17 mouse cellular contexts compared by ENCODE assay signal in genomic region chr2:8344748-8345147, GRCm38 (mm10).
DNase-seq lines count a peak whose midpoint lies in the region; ATAC-seq and TF ChIP-seq lines count a peak whose summit lies in the region.
"Had no signal": no experiment of that assay in that cellular context is flagged by ENCODE, and none has a peak within 500 bp of the region (broad histone marks: within the 10 kb centered on the region; RNA-seq: fewer than 3 reads in every experiment).

No protein-coding gene starts in this region.

- 70% methylated on average over 3 of the region's 3 CpGs for WGBS in forebrain, postnatal 0 days
- 86% methylated on average over 3 of the region's 3 CpGs for WGBS in forebrain, embryonic 13.5 days

- H3K9ac ChIP-seq in forebrain, postnatal 0 days = no peak overlapping the region
- no peak overlapping the region for H3K9ac ChIP-seq in forebrain, embryonic 13.5 days
- H3K9ac ChIP-seq: embryonic facial prominence, embryonic 15.5 days; forebrain, embryonic 12.5 days; intestine, embryonic 15.5 days; stomach, embryonic 15.5 days had no signal

- no peaks in the 10 kb centered on the region for H3K9me3 ChIP-seq in forebrain, postnatal 0 days (ENCODE audit: low read length)
- H3K9me3 ChIP-seq in forebrain, embryonic 13.5 days (replicated peaks) = no peaks in the 10 kb centered on the region
- H3K9me3 ChIP-seq: embryonic facial prominence, embryonic 15.5 days; forebrain, embryonic 12.5 days; hindbrain, embryonic 10.5 days; intestine, embryonic 15.5 days; stomach, embryonic 15.5 days had no signal

- TF ChIP-seq CTCF in forebrain, postnatal 0 days (IDR thresholded peaks at IDR 0.05; ENCODE audit: low read depth) = no peak

- intact Hi-C loops in left cerebral cortex, postnatal 25 days (cut with DNase I) = loop anchor here (1.0 to 10.0 kb wide), 10 partner anchors 48 to 1090 kb away; no protein-coding TSS in a partner anchor

- H3K36me3 ChIP-seq in forebrain, postnatal 0 days (ENCODE audit: insufficient read depth) = no peaks in the 10 kb centered on the region
- H3K36me3 ChIP-seq in forebrain, embryonic 13.5 days (ENCODE audit: poor library complexity, severe bottlenecking) = no peaks in the 10 kb centered on the region
- H3K36me3 ChIP-seq: embryonic facial prominence, embryonic 15.5 days; forebrain, embryonic 12.5 days; hindbrain, embryonic 10.5 days; intestine, embryonic 15.5 days; stomach, embryonic 15.5 days had no signal

- peak; percentile 43 for ATAC-seq in forebrain, postnatal 0 days
- no peak for ATAC-seq in forebrain, embryonic 13.5 days
- no peak for ATAC-seq in cerebellum, adult (ENCODE audit: insufficient number of reproducible peaks, low FRiP score, low TSS enrichment)
- ATAC-seq: intestine, embryonic 15.5 days had no signal

- no peak overlapping the region for H3K4me3 ChIP-seq in forebrain, postnatal 0 days (ENCODE audit: low read depth, low read length)
- no peak overlapping the region for H3K4me3 ChIP-seq in forebrain, embryonic 13.5 days
- H3K4me3 ChIP-seq: embryonic facial prominence, embryonic 15.5 days; forebrain, embryonic 12.5 days; hindbrain, embryonic 10.5 days; intestine, embryonic 15.5 days; stomach, embryonic 15.5 days had no signal

- H3K27me3 ChIP-seq in forebrain, postnatal 0 days (ENCODE audit: insufficient read depth, low read length) = no peaks in the 10 kb centered on the region
- no peaks in the 10 kb centered on the region for H3K27me3 ChIP-seq in forebrain, embryonic 13.5 days
- H3K27me3 ChIP-seq: CH12.LX; embryonic facial prominence, embryonic 15.5 days; forebrain, embryonic 12.5 days; intestine, embryonic 15.5 days; stomach, embryonic 15.5 days had no signal

- 0 out of 2 replicates have a peak overlapping the region, but pooled peaks have one; percentile 21 for H3K27ac ChIP-seq in forebrain, postnatal 0 days (ENCODE audit: low read depth, low read length)
- no peak overlapping the region for H3K27ac ChIP-seq in forebrain, embryonic 13.5 days
- H3K27ac ChIP-seq: embryonic facial prominence, embryonic 15.5 days; forebrain, embryonic 12.5 days; hindbrain, embryonic 10.5 days; intestine, embryonic 15.5 days; stomach, embryonic 15.5 days had no signal

- no peak overlapping the region for H3K4me2 ChIP-seq in forebrain, postnatal 0 days (ENCODE audit: low read depth)
- no peak overlapping the region for H3K4me2 ChIP-seq in forebrain, embryonic 13.5 days
- H3K4me2 ChIP-seq: embryonic facial prominence, embryonic 15.5 days; forebrain, embryonic 12.5 days; intestine, embryonic 15.5 days; stomach, embryonic 15.5 days had no signal

- DNase-seq in forebrain, postnatal 0 days = peak; percentile 73
- DNase-seq in layer of hippocampus, adult 9-10 months (ENCODE audit: low spot score) = peak; percentile 65
- peak; percentile 83 to 98 for DNase-seq in left cerebral cortex, postnatal 25 days (ENCODE audit: low spot score in 2 of 2)
- DNase-seq in telencephalon, adult 2 months (ENCODE audit: low read depth, low spot score) = peak; percentile 96
- DNase-seq in cerebellum, postnatal 25 days = no peak
- no peak for DNase-seq in heart, adult 8-10 months (ENCODE audit: low spot score)
- DNase-seq: adrenal gland, postnatal 36 days; cerebellum, adult 11 months; thymus, postnatal 25 days had no signal

- no peaks in the 10 kb centered on the region for H3K4me1 ChIP-seq in forebrain, postnatal 0 days (ENCODE audit: insufficient read depth)
- H3K4me1 ChIP-seq in forebrain, embryonic 13.5 days = no peaks in the 10 kb centered on the region
- H3K4me1 ChIP-seq: embryonic facial prominence, embryonic 15.5 days; forebrain, embryonic 12.5 days; hindbrain, embryonic 10.5 days; intestine, embryonic 15.5 days; stomach, embryonic 15.5 days had no signal

Comparison
In these comparisons a context has a peak if more than half of its experiments do, and no peak if none do; other contexts are left out.
1. DNase-seq: peak in forebrain, postnatal 0 days (single experiment), layer of hippocampus, adult 9-10 months (single experiment), left cerebral cortex, postnatal 25 days (2 of 2) and telencephalon, adult 2 months (single experiment); none in cerebellum, postnatal 25 days (0 of 2) and heart, adult 8-10 months (single experiment).